Mouse (Mus musculus) small intestine, adult 2 months (tissue): ENCODE data around the gene Arid5a.

Source experiments
- CTCF ChIP-seq: fragments of 200-500 bp; IDR thresholded peaks from 2 replicates; pipeline ENCODE4 v1.5.1; 2012; ENCODE audit warnings: low read depth, mild to moderate bottlenecking, control low read depth, inconsistent platforms, low read length, moderate library complexity, mixed read lengths; ENCODE audit not compliant: insufficient replicate concordance, insufficient read length; ENCODE audit errors: extremely low read depth
- POLR2A ChIP-seq: fragments of 200-500 bp; IDR thresholded peaks from 2 replicates; pipeline ENCODE4 v1.6.1; 2012; ENCODE audit warnings: low read depth, mild to moderate bottlenecking, control low read depth, inconsistent platforms, low read length, moderate library complexity

GRCm38 (mm10) chr1:36302957-36303356, 4.6 kb upstream of the Arid5a start:
- TF ChIP-seq POLR2A = no peak
- TF ChIP-seq CTCF = no peak
